Mouse (Mus musculus) heart, embryonic 16.5 days (tissue): Measurements from ENCODE around the gene Aloxe3. TPM values are rescaled to one million over a fixed set of nuclear protein-coding genes. Genes with fewer than 3 reads are reported as not detected.

Experiments
- ATAC-seq: fragments of 200-750 bp; cut with Nextera tagmentation; replicated peaks from 2 replicates; pipeline ENCODE4 v1.8.0; 2017; ENCODE audit warnings: moderate number of reproducible peaks; ENCODE audit not compliant: insufficient read depth, low FRiP score; ENCODE audit errors: extremely low read depth
- H3K27ac ChIP-seq: fragments of 300-500 bp; sonication (generic); 2 replicates; pipeline ENCODE4 v1.5.1; 2014; ENCODE audit warnings: mild to moderate bottlenecking, low read length, control low read depth, moderate library complexity
- H3K27me3 ChIP-seq: fragments of 300-500 bp; sonication (generic); 2 replicates; pipeline ENCODE4 v1.6.1; 2014; ENCODE audit warnings: low read length, mixed read lengths; ENCODE audit not compliant: control insufficient read depth, insufficient read depth
- H3K36me3 ChIP-seq: fragments of 300-500 bp; sonication (generic); 2 replicates; pipeline ENCODE4 v1.6.1; 2014; ENCODE audit not compliant: control insufficient read depth, insufficient read depth
- H3K4me1 ChIP-seq: fragments of 300-500 bp; sonication (generic); 2 replicates; pipeline ENCODE4 v1.6.1; 2014; ENCODE audit warnings: low read length, mixed read lengths; ENCODE audit not compliant: control insufficient read depth, insufficient read depth
- H3K4me2 ChIP-seq: fragments of 300-500 bp; sonication (generic); 2 replicates; pipeline ENCODE4 v1.6.1; 2014; ENCODE audit warnings: low read depth, mild to moderate bottlenecking, control low read depth, low read length
- H3K4me3 ChIP-seq: fragments of 300-500 bp; sonication (generic); 2 replicates; pipeline ENCODE4 v1.5.1; 2014; ENCODE audit warnings: mild to moderate bottlenecking, control low read depth, low read length
- H3K9ac ChIP-seq: fragments of 300-500 bp; sonication (generic); 2 replicates; pipeline ENCODE4 v1.6.1; 2014; ENCODE audit warnings: low read length, control low read depth
- H3K9me3 ChIP-seq: fragments of 300-500 bp; sonication (generic); replicated peaks from 2 replicates; pipeline ENCODE4 v1.6.1; 2016; ENCODE audit warnings: low read length; ENCODE audit not compliant: control insufficient read depth
- WGBS: fragments of 180-500 bp; shearing (Covaris S2); extraction: QIAGEN DNeasy Blood & Tissue Kit; methylation state at CpG from one replicate; pipeline ENCODE4 v1.1.7; 2014; 5-methylcytosine and 5-hydroxymethylcytosine counted together
- polyA plus RNA-seq: library from polyadenylated mRNA; unstranded; fragments of >200 nt; fragmentation: Nextera tagmentation; extraction: Ambion mirVana; gene quantifications from 2 replicates; pipeline ENCODE4 v1.2.1, GENCODE M21; 2015

Gene Aloxe3
- polyA plus RNA-seq, 1 experiment from 2014 or later: 0.08 TPM

DNA sequence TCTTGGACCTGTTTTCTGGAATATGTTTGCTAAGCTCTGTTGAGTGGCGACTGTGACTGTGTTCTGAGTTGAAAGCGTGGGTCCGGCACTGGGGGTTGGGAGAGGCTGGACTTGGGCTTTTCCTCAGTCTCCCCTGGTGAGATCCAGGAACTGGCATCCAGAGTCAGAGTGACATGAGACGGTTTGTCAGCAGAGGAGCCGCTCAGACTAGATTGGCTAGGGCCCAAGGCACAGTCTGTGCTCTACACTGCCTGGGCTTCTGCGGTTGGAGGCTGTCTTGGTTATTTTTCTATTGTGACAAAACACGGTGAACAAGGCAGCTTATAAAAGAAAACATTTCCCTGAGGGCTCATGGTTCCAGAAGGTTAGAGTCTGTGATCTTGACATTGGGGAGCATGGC, 21.9 kb downstream of the Aloxe3 start:
- no peak overlapping the region for H3K4me3 ChIP-seq
- H3K4me2 ChIP-seq: no peak overlapping the region
- 58% methylated on average over 7 of the region's 7 CpGs for WGBS
- ATAC-seq: no peak
- H3K36me3 ChIP-seq: no peaks in the 10 kb centered on the region
- no peak overlapping the region for H3K9ac ChIP-seq
- no peaks in the 10 kb centered on the region for H3K9me3 ChIP-seq
- no peaks in the 10 kb centered on the region for H3K4me1 ChIP-seq
- no peak overlapping the region for H3K27ac ChIP-seq
- no peaks in the 10 kb centered on the region for H3K27me3 ChIP-seq

- no peaks in the 10 kb centered on the region for H3K27me3 ChIP-seq
- H3K4me3 ChIP-seq: no peak overlapping the region
- 89% methylated on average over 5 of the region's 5 CpGs for WGBS
- no peaks in the 10 kb centered on the region for H3K9me3 ChIP-seq
- H3K4me1 ChIP-seq: no peaks in the 10 kb centered on the region
- no peak overlapping the region for H3K4me2 ChIP-seq
- ATAC-seq: no peak
- no peaks in the 10 kb centered on the region for H3K36me3 ChIP-seq
- no peak overlapping the region for H3K9ac ChIP-seq
- no peak overlapping the region for H3K27ac ChIP-seq
Measured at GRCm38 (mm10) chr11:69148451-69148960, 22.8 kb downstream of the Aloxe3 start.

- no peak overlapping the region for H3K9ac ChIP-seq
- no peak overlapping the region for H3K4me2 ChIP-seq
- 50% methylated on average over 6 of the region's 6 CpGs for WGBS
- H3K27me3 ChIP-seq: no peaks in the 10 kb centered on the region
- H3K27ac ChIP-seq: no peak overlapping the region
- H3K4me3 ChIP-seq: no peak overlapping the region
- ATAC-seq: no peak
- no peaks in the 10 kb centered on the region for H3K4me1 ChIP-seq
- no peaks in the 10 kb centered on the region for H3K36me3 ChIP-seq
- H3K9me3 ChIP-seq: no peaks in the 10 kb centered on the region
Measured at GRCm38 (mm10) chr11:69149728-69150127, 24.0 kb downstream of the Aloxe3 start.

- H3K4me1 ChIP-seq: no peaks in the 10 kb centered on the region
- no peaks in the 10 kb centered on the region for H3K36me3 ChIP-seq
- peak overlapping the region; percentile 27 for H3K4me3 ChIP-seq
- no peak for ATAC-seq
- H3K27me3 ChIP-seq: 0 out of 2 replicates have a peak, but pooled peaks cover 4% of the 10 kb centered on the region
- peak overlapping the region; percentile 54 for H3K4me2 ChIP-seq
- 7% methylated on average over 7 of the region's 7 CpGs for WGBS
- no peak overlapping the region for H3K27ac ChIP-seq
- peak overlapping the region; percentile 32; the same call in 1 of the 2 replicates for H3K9ac ChIP-seq
- H3K9me3 ChIP-seq: no peaks in the 10 kb centered on the region
Measured at GRCm38 (mm10) chr11:69150444-69150843, 24.7 kb downstream of the Aloxe3 start.

GRCm38 (mm10) chr11:69151004-69151403, 25.3 kb downstream of the Aloxe3 start:
- 46% methylated on average over 6 of the region's 6 CpGs for WGBS
- H3K4me2 ChIP-seq: peak overlapping the region; percentile 54
- no peaks in the 10 kb centered on the region for H3K4me1 ChIP-seq
- no peak for ATAC-seq
- H3K36me3 ChIP-seq: no peaks in the 10 kb centered on the region
- H3K9ac ChIP-seq: peak overlapping the region; percentile 32; the same call in 1 of the 2 replicates
- H3K27me3 ChIP-seq: 0 out of 2 replicates have a peak, but pooled peaks cover 4% of the 10 kb centered on the region
- H3K4me3 ChIP-seq: peak overlapping the region; percentile 27
- H3K9me3 ChIP-seq: no peaks in the 10 kb centered on the region
- no peak overlapping the region for H3K27ac ChIP-seq

GRCm38 (mm10) chr11:69153831-69154230, 28.1 kb downstream of the Aloxe3 start:
- Histone ChIP-seq H3K36me3 (no peaks in the 10 kb centered on the region), H3K9me3 (no peaks in the 10 kb centered on the region), H3K9ac (no peak overlapping the region), H3K4me2 (no peak overlapping the region), H3K4me3 (no peak overlapping the region), H3K4me1 (no peaks in the 10 kb centered on the region), H3K27me3 (peaks cover 30% of the 10 kb centered on the region), H3K27ac (no peak overlapping the region)
- WGBS: 76% methylated on average over 8 of the region's 8 CpGs
- ATAC-seq: no peak

DNA sequence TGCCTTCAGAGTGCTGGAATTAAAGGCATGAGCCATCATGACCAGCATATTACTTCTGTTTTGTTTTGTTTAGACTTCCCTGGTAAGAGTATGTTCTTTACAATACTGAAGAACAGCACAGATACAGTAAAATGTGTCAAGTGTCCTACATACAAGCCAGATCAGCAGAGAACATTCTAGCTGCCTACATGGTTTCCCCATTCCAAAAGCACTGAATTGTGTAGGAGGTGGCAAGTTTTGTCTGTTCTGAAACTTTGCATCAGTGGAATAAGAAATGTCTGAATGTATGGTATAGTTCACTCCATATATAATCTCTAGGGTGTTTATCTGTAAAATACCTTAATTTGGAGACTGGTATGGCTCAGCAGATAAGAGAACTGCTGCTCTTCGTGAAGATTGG, 29.7 kb downstream of the Aloxe3 start:
- Histone ChIP-seq H3K4me3 (no peak overlapping the region), H3K9ac (no peak overlapping the region), H3K27me3 (peaks cover 34% of the 10 kb centered on the region), H3K36me3 (no peaks in the 10 kb centered on the region), H3K9me3 (no peaks in the 10 kb centered on the region), H3K4me1 (no peaks in the 10 kb centered on the region), H3K27ac (no peak overlapping the region), H3K4me2 (no peak overlapping the region)
- ATAC-seq: no peak
- 26% methylated on average over 1 of the region's 1 CpGs for WGBS

- WGBS: 2% methylated on average over 18 of the region's 18 CpGs
- peaks cover 34% of the 10 kb centered on the region for H3K27me3 ChIP-seq
- no peak within 1 kb of the TSS for H3K27ac ChIP-seq
- no peak for ATAC-seq
- H3K9ac ChIP-seq: no peak within 1 kb of the TSS
- no peaks in the 10 kb centered on the region for H3K4me1 ChIP-seq
- no peaks in the 10 kb centered on the region for H3K36me3 ChIP-seq
- no peak within 1 kb of the TSS for H3K4me2 ChIP-seq
- no peak within 1 kb of the TSS for H3K4me3 ChIP-seq
- no peaks in the 10 kb centered on the region for H3K9me3 ChIP-seq
Measured at GRCm38 (mm10) chr11:69156800-69157199, 31.1 kb downstream of the Aloxe3 start, which contains the start of gene Alox12b. Gene Alox12b (plus strand): TSS chr11:69156989.

GRCm38 (mm10) chr11:69169313-69169712, 43.6 kb downstream of the Aloxe3 start:
- no peaks in the 10 kb centered on the region for H3K36me3 ChIP-seq
- WGBS: 71% methylated on average over 12 of the region's 12 CpGs
- peaks cover 5% of the 10 kb centered on the region for H3K27me3 ChIP-seq
- H3K4me1 ChIP-seq: no peaks in the 10 kb centered on the region
- no peaks in the 10 kb centered on the region for H3K9me3 ChIP-seq
- no peak overlapping the region for H3K4me2 ChIP-seq
- no peak overlapping the region for H3K4me3 ChIP-seq
- no peak overlapping the region for H3K27ac ChIP-seq
- H3K9ac ChIP-seq: no peak overlapping the region
- no peak for ATAC-seq
